Mouse (Mus musculus) thymus, adult 2 months (tissue): ENCODE measurements around the gene Agap2. TPM values are rescaled to one million over a fixed set of nuclear protein-coding genes. Genes with fewer than 3 reads are reported as not detected.
"Not testable (repeated sequence)": the region's sequence is repeated elsewhere in the genome, so short reads cannot be mapped to it uniquely, and the experiment has no call there.

ENCODE experiments used
- DNase-seq: peaks from one replicate; pipeline ENCODE4 v3.0.0; 2021
- H3K27ac ChIP-seq: fragments of 200-500 bp; 2 replicates; pipeline ENCODE4 v1.5.1; 2012; ENCODE audit warnings: low read length, control low read depth; ENCODE audit not compliant: control insufficient read depth, insufficient read depth
- H3K27me3 ChIP-seq: fragments of 200-500 bp; 2 replicates; pipeline ENCODE4 v1.6.1; 2012; ENCODE audit warnings: mild to moderate bottlenecking, low read length, moderate library complexity, mixed read lengths; ENCODE audit not compliant: control insufficient read depth, insufficient read depth
- H3K36me3 ChIP-seq: fragments of 200-500 bp; 2 replicates; pipeline ENCODE4 v1.6.1; 2012; ENCODE audit warnings: mild to moderate bottlenecking, low read length, moderate library complexity; ENCODE audit not compliant: control insufficient read depth, insufficient read depth
- H3K4me1 ChIP-seq: fragments of 200-500 bp; replicated peaks from 2 replicates; pipeline ENCODE4 v1.6.1; 2012; ENCODE audit warnings: low read length; ENCODE audit not compliant: control insufficient read depth, insufficient read depth
- H3K4me3 ChIP-seq: fragments of 200-500 bp; 2 replicates; pipeline ENCODE4 v1.5.1; 2012; ENCODE audit warnings: mild to moderate bottlenecking, low read length, control low read depth, moderate library complexity; ENCODE audit not compliant: control insufficient read depth, insufficient read depth
- CTCF ChIP-seq: fragments of 200-500 bp; IDR thresholded peaks from 2 replicates; pipeline ENCODE4 v1.5.1; 2012; ENCODE audit warnings: mild to moderate bottlenecking, control low read depth, low read length, moderate library complexity, borderline replicate concordance; ENCODE audit not compliant: control insufficient read depth, poor library complexity, insufficient read depth; ENCODE audit errors: extremely low read depth
- POLR2A ChIP-seq: fragments of 200-500 bp; IDR thresholded peaks from 2 replicates; pipeline ENCODE4 v1.6.1; 2012; ENCODE audit warnings: mild to moderate bottlenecking, low read length, control low read depth, moderate library complexity; ENCODE audit not compliant: control insufficient read depth, poor library complexity, insufficient read depth; ENCODE audit errors: extremely low read depth
- WGBS: fragments of 180-500 bp; shearing (Covaris S2); methylation state at CpG from one replicate; pipeline ENCODE4 v1.1.7; 2018; 5-methylcytosine and 5-hydroxymethylcytosine counted together
- polyA plus RNA-seq: library from polyadenylated mRNA; depleted of rRNA; stranded (reverse); fragments of >200 nt; gene quantifications from 2 replicates; pipeline ENCODE4 v1.2.3, GENCODE M21; 2012

Agap2 gene
- polyA plus RNA-seq, 1 experiment: 123 TPM

DNA sequence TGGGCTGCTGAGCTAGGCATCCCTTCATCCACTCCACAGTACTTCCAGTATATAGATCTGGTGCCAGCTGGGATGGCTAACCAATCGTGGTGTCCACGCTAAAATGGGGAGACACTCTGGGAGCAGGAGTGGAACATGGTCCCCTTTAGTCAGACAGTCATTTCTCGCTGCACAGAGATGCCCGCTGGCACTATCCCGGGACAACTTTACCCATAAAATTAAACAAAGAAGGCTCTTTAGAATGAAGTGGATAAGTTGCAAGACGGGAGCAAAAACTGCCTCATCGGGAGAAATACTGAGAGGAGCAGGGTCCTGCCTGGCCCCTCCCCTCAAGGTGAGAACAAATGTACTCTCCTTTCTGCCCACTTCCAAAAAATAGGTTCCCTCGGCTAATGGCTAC is 16.4 kb upstream of the Agap2 start:
- Histone ChIP-seq H3K27ac (no peak overlapping the region), H3K4me1 (peaks cover 12% of the 10 kb centered on the region), H3K27me3 (peaks cover 2% of the 10 kb centered on the region), H3K36me3 (no peaks in the 10 kb centered on the region), H3K4me3 (no peak overlapping the region)
- TF ChIP-seq CTCF (no peak), POLR2A (no peak)
- 11% methylated on average over 8 of the region's 8 CpGs for WGBS
- DNase-seq: no peak

DNA sequence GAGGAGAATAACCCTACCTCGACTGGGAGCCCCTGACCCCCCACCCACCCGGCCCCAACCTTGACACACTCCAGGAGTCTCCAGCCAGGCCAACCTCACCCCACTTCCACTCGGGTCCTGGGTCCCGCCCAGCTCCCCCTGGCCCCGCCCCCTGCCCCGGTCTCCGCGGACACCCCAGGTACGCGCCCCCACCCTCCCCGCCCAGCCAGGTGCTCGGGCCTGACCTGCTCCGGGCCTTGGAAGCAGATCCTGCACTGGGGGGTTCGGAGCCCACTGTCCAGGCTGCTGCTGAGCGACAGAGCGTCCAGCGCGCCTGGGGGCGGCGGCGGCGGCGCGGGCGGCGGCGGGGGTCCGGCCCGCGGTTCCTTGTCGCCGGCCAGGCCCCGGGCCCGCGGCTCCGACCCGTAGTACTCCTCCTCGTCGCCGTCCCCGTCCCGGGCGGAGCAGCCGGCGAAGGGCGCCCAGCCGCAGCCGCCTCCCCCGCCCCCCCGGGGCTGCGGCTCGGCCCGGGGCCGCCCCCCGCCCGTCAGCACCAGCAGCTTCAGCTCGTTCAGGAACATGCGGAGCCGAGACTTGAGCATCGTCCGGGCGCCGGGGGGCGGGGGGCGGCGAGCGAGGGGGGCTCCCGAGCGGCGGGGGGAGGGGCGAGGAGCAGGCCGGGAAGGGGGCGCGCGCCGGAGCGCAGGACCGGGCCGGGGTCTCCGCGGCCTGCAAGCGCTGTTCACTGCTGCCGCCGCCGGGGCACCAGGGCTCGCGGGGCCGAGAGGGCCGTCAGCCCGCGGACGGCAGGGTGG is 15.7 kb upstream of the Agap2 start:
- peaks cover 16% of the 10 kb centered on the region for H3K4me1 ChIP-seq
- H3K27me3 ChIP-seq: peaks cover 2% of the 10 kb centered on the region
- H3K27ac ChIP-seq: no peak overlapping the region
- H3K4me3 ChIP-seq: peak overlapping the region; percentile 54
- H3K36me3 ChIP-seq: no peaks in the 10 kb centered on the region
- peak; percentile 28 for DNase-seq
- WGBS: 2% methylated on average over 75 of the region's 92 CpGs
- TF ChIP-seq CTCF (no peak), POLR2A (no peak)

DNA sequence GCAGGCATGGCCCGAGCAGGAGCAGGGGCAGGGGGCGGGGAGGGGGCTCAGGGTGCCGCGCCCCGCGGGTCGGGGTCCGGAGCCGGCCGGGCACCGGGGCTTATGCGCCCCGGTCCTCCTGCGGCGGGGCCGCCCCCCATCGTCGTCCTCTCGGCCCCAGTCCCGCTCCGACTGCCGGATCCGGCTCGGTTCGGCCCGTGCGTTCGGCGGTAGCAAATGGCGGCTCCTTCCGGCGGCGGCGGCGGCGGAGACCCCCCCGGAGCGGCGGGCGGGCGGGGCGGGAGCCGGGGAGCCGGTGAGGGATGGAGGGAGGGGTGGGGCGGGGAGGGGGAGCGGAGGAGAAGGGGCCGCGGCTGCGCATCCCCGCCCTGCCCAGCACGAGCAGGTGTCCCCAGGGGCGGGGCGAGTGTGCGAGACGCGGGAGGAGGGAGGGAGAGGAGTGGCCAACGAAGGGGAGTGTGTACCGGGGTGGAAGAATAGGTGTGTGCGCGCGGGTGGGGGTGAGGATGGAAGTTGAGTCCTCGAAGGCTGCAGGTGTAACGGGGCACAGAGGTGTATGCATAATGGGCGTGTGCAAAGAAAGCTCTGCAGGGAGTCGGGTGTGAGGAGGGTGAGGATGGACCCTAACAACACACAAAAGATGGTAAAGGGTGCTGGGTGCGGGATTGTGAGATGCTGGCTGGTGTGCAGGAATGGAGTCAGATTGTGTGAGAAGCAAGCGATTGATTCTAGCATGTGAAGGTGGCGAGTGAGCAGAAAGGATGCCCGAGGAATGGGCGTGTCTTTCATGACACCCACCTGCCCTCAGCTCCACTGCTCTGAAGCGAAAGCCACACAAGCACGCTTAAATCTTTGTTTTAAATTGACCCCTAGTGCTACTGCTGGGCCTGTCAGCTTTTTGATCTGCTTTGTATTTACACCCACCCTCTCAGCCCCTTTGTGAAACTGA is 14.8 kb upstream of the Agap2 start, which contains the start of gene March9:
March9 (minus strand) TSS at position 217 of the 949 bp plus-strand sequence.
- Histone ChIP-seq H3K27me3 (peaks cover 2% of the 10 kb centered on the region), H3K4me3 (peak within 1 kb of the TSS; percentile 54), H3K4me1 (peaks cover 23% of the 10 kb centered on the region), H3K27ac (no peak within 1 kb of the TSS), H3K36me3 (peaks cover 5% of the 10 kb centered on the region)
- no peak for TF ChIP-seq POLR2A
- no peak for TF ChIP-seq CTCF
- 3% methylated on average over 59 of the region's 72 CpGs for WGBS
- DNase-seq: peak; percentile 88

DNA sequence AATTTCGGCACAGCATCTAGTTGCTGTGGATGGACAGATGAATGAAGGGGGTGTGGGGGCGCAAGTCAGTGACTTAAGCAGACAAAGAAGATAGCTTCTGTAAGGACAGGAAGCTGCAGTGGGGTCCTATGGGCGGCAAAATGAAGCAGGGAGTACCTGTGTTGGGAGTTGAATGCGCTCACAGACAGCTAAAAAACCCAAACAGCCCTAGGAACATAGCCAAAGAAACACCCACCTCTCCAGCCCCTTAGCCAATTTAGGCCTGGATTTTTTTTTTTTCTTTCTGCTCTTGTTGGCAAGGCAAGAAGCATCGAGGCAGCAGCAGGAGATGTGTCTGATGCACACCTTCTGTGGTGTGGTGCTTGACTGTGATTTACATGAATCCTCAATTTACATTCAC is 14.0 kb upstream of the Agap2 start:
- Histone ChIP-seq H3K27ac (no peak overlapping the region), H3K36me3 (peaks cover 13% of the 10 kb centered on the region), H3K4me1 (peaks cover 23% of the 10 kb centered on the region), H3K27me3 (peaks cover 2% of the 10 kb centered on the region), H3K4me3 (no peak overlapping the region)
- WGBS: 82% methylated on average over 5 of the region's 5 CpGs
- DNase-seq: no peak
- TF ChIP-seq POLR2A (no peak), CTCF (no peak)

DNA sequence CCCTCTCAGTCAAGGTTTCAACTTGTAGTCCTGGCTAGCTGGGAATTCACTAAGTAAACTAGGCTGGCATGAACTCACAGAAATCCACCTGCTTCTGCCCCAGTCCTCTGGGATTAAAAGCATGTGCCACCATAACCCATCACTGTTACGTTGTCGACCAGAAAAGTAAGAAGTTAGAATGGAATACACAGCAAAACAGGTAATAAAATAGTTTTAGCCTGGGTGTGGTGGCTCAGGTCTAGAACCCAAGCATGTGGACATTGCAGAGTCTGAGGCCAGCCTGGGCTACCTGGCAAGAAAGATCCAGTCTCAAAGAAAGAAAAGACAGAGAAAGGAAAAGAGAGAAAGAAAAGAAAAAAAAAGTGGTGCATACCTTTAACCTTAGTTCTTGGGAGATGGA is 13.6 kb upstream of the Agap2 start:
- no peak overlapping the region for H3K4me3 ChIP-seq
- peaks cover 13% of the 10 kb centered on the region for H3K36me3 ChIP-seq
- WGBS: 88% methylated on average over 2 of the region's 2 CpGs
- TF ChIP-seq CTCF (no peak), POLR2A (no peak)
- H3K27ac ChIP-seq: no peak overlapping the region
- peaks cover 23% of the 10 kb centered on the region for H3K4me1 ChIP-seq
- peaks cover 2% of the 10 kb centered on the region for H3K27me3 ChIP-seq
- DNase-seq: no peak

DNA sequence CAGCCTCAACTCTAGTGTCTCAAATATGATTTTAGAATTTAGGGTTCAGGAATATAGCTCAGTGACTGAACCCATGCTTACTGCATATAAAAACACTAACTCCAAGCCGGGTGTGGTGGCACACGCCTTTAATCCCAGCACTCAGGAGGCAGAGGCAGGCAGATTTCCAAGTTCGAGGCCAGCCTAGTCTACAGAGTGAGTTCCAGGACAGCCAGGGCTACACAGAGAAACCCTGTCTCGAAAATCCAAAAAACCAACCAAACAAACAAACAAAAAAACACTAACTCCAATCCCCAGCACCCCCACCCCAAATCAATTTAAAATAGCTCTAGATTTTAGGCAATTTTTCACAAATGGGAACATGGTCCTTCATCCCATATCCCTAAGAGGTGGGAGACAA is 13.0 kb upstream of the Agap2 start:
- not testable (repeated sequence) for H3K27me3 ChIP-seq, H3K27ac ChIP-seq, H3K4me3 ChIP-seq, DNase-seq
- 92% methylated on average over 4 of the region's 4 CpGs for WGBS
- peaks cover 17% of the 10 kb centered on the region for H3K36me3 ChIP-seq
- peaks cover 23% of the 10 kb centered on the region for H3K4me1 ChIP-seq
